Mouse (Mus musculus): ENCODE data around the gene Enoph1. TPM values are rescaled to one million over a fixed set of nuclear protein-coding genes. Genes with fewer than 3 reads are reported as not detected.
A peak's percentile ranks its signal among the peaks of the same experiment; 100 is the strongest.

The Enoph1 gene
- total and polyA plus RNA-seq, 2 experiments from 2014 or later, result 49.0 to 55.6 TPM

GRCm38 (mm10) chr5:100005896-100006295 is 33.9 kb upstream of the Enoph1 start:
- no peak overlapping the region for H3K9ac ChIP-seq (replicated peaks; ENCODE audit: low read length)
- no peaks in the 10 kb centered on the region for H3K36me3 ChIP-seq (ENCODE audit: insufficient read depth, low read length)
- DNase-seq (ENCODE audit: low spot score), result no peak
- no peaks in the 10 kb centered on the region for H3K27me3 ChIP-seq (ENCODE audit: insufficient read depth, low read length)
- ATAC-seq, result no peak
- H3K4me1 ChIP-seq (ENCODE audit: insufficient read depth, low read length), result no peaks in the 10 kb centered on the region
- no peak overlapping the region for H3K27ac ChIP-seq
- no peaks in the 10 kb centered on the region for H3K9me3 ChIP-seq (ENCODE audit: low read length)
- no peak overlapping the region for H3K4me2 ChIP-seq (ENCODE audit: low read depth, low read length)
- WGBS, result 71% methylated on average over 6 of the region's 6 CpGs
- no peak overlapping the region for H3K4me3 ChIP-seq (ENCODE audit: low read length)
- no peak for TF ChIP-seq CTCF (IDR thresholded peaks at IDR 0.05; ENCODE audit: low read depth)

GRCm38 (mm10) chr5:100006324-100007039 is 33.3 kb upstream of the Enoph1 start:
- Histone ChIP-seq H3K4me3 (ENCODE audit: low read length) (no peak overlapping the region), H3K27ac (no peak overlapping the region), H3K36me3 (ENCODE audit: insufficient read depth, low read length) (no peaks in the 10 kb centered on the region), H3K9me3 (ENCODE audit: low read length) (no peaks in the 10 kb centered on the region), H3K27me3 (ENCODE audit: insufficient read depth, low read length) (no peaks in the 10 kb centered on the region), H3K4me2 (ENCODE audit: low read depth, low read length) (no peak overlapping the region), H3K4me1 (ENCODE audit: insufficient read depth, low read length) (no peaks in the 10 kb centered on the region), H3K9ac (replicated peaks; ENCODE audit: low read length) (no peak overlapping the region)
- TF ChIP-seq CTCF (IDR thresholded peaks at IDR 0.05; ENCODE audit: low read depth), result no peak
- WGBS, result 87% methylated on average over 4 of the region's 4 CpGs
- DNase-seq (ENCODE audit: low spot score) (no peak), ATAC-seq (no peak)

GRCm38 (mm10) chr5:100007040-100007375 is 32.8 kb upstream of the Enoph1 start:
- Histone ChIP-seq H3K27ac (no peak overlapping the region), H3K36me3 (ENCODE audit: insufficient read depth, low read length) (no peaks in the 10 kb centered on the region), H3K4me1 (ENCODE audit: insufficient read depth, low read length) (no peaks in the 10 kb centered on the region), H3K27me3 (ENCODE audit: insufficient read depth, low read length) (no peaks in the 10 kb centered on the region), H3K4me2 (ENCODE audit: low read depth, low read length) (no peak overlapping the region), H3K9ac (replicated peaks; ENCODE audit: low read length) (no peak overlapping the region), H3K4me3 (ENCODE audit: low read length) (no peak overlapping the region), H3K9me3 (ENCODE audit: low read length) (no peaks in the 10 kb centered on the region)
- WGBS, result 81% methylated on average over 4 of the region's 4 CpGs
- no peak for ATAC-seq
- TF ChIP-seq CTCF (IDR thresholded peaks at IDR 0.05; ENCODE audit: low read depth), result peak; percentile 15; the same call in 1 of the 2 replicates
- no peak for DNase-seq (ENCODE audit: low spot score)

- H3K4me2 ChIP-seq (ENCODE audit: low read depth, low read length), result no peak overlapping the region
- DNase-seq (ENCODE audit: low spot score) (no peak), ATAC-seq (no peak)
- WGBS, result 56% methylated on average over 3 of the region's 3 CpGs
- H3K9ac ChIP-seq (replicated peaks; ENCODE audit: low read length), result no peak overlapping the region
- no peaks in the 10 kb centered on the region for H3K9me3 ChIP-seq (ENCODE audit: low read length)
- no peak overlapping the region for H3K4me3 ChIP-seq (ENCODE audit: low read length)
- H3K27ac ChIP-seq, result no peak overlapping the region
- H3K27me3 ChIP-seq (ENCODE audit: insufficient read depth, low read length), result no peaks in the 10 kb centered on the region
- H3K4me1 ChIP-seq (ENCODE audit: insufficient read depth, low read length), result no peaks in the 10 kb centered on the region
- H3K36me3 ChIP-seq (ENCODE audit: insufficient read depth, low read length), result no peaks in the 10 kb centered on the region
- no peak for TF ChIP-seq CTCF (IDR thresholded peaks at IDR 0.05; ENCODE audit: low read depth)
Measured at GRCm38 (mm10) chr5:100008485-100008884, 31.3 kb upstream of the Enoph1 start.

GRCm38 (mm10) chr5:100012599-100012998 is 27.2 kb upstream of the Enoph1 start:
- Histone ChIP-seq H3K9ac (replicated peaks; ENCODE audit: low read length) (no peak overlapping the region), H3K36me3 (ENCODE audit: insufficient read depth, low read length) (no peaks in the 10 kb centered on the region), H3K4me3 (ENCODE audit: low read length) (no peak overlapping the region), H3K9me3 (ENCODE audit: low read length) (no peaks in the 10 kb centered on the region), H3K27ac (no peak overlapping the region), H3K4me1 (ENCODE audit: insufficient read depth, low read length) (no peaks in the 10 kb centered on the region), H3K4me2 (ENCODE audit: low read depth, low read length) (no peak overlapping the region), H3K27me3 (ENCODE audit: insufficient read depth, low read length) (no peaks in the 10 kb centered on the region)
- DNase-seq (ENCODE audit: low spot score) (no peak), ATAC-seq (no peak)
- WGBS, result 94% methylated on average over 9 of the region's 9 CpGs
- TF ChIP-seq CTCF (IDR thresholded peaks at IDR 0.05; ENCODE audit: low read depth), result no peak

- Histone ChIP-seq H3K27ac (no peak overlapping the region), H3K4me2 (ENCODE audit: low read depth, low read length) (no peak overlapping the region), H3K9ac (replicated peaks; ENCODE audit: low read length) (no peak overlapping the region), H3K9me3 (ENCODE audit: low read length) (0 out of 2 replicates have a peak, but pooled peaks cover 4% of the 10 kb centered on the region), H3K27me3 (ENCODE audit: insufficient read depth, low read length) (no peaks in the 10 kb centered on the region), H3K4me3 (ENCODE audit: low read length) (no peak overlapping the region), H3K36me3 (ENCODE audit: insufficient read depth, low read length) (no peaks in the 10 kb centered on the region), H3K4me1 (ENCODE audit: insufficient read depth, low read length) (no peaks in the 10 kb centered on the region)
- no peak for ATAC-seq
- DNase-seq (ENCODE audit: low spot score), result no peak
- no peak for TF ChIP-seq CTCF (IDR thresholded peaks at IDR 0.05; ENCODE audit: low read depth)
Measured at GRCm38 (mm10) chr5:100020089-100020488, 19.7 kb upstream of the Enoph1 start.

GRCm38 (mm10) chr5:100024403-100024802 is 15.4 kb upstream of the Enoph1 start:
- ATAC-seq (0 out of 2 replicates have a peak, but pooled peaks have one; percentile 10), DNase-seq (ENCODE audit: low spot score) (no peak)
- TF ChIP-seq CTCF (IDR thresholded peaks at IDR 0.05; ENCODE audit: low read depth), result no peak
- Histone ChIP-seq H3K9ac (replicated peaks; ENCODE audit: low read length) (no peak overlapping the region), H3K4me1 (ENCODE audit: insufficient read depth, low read length) (no peaks in the 10 kb centered on the region), H3K27me3 (ENCODE audit: insufficient read depth, low read length) (no peaks in the 10 kb centered on the region), H3K9me3 (ENCODE audit: low read length) (0 out of 2 replicates have a peak, but pooled peaks cover 4% of the 10 kb centered on the region), H3K27ac (no peak overlapping the region), H3K4me3 (ENCODE audit: low read length) (no peak overlapping the region), H3K4me2 (ENCODE audit: low read depth, low read length) (no peak overlapping the region), H3K36me3 (ENCODE audit: insufficient read depth, low read length) (no peaks in the 10 kb centered on the region)
- 60% methylated on average over 5 of the region's 5 CpGs for WGBS
